Mouse (Mus musculus) central nervous system, embryonic 18 days (tissue): ENCODE data around the gene Tmem196. TPM values are rescaled to one million over a fixed set of nuclear protein-coding genes. Genes with fewer than 3 reads are reported as not detected.

Source experiments
- polyA plus RNA-seq: library from polyadenylated mRNA; depleted of rRNA; stranded (reverse); fragments of >200 nt; gene quantifications from 2 replicates; pipeline ENCODE4 v1.2.3, GENCODE M21; 2012; rRNA removed

Tmem196 gene
- polyA plus RNA-seq: 6.1 and 7.7 TPM in 2 replicates

GRCm38 (mm10) chr12:119945589-119946310, at the start of gene Tmem196:
Gene Tmem196, plus strand, starts transcription at chr12:119945822.

